Mouse (Mus musculus) embryonic stem cell, embryonic (primary cell): Measurements from ENCODE around the gene Wdr78.

Source experiments
- CTCF ChIA-PET, 4 experiments: fragments of 300-600 bp in 2 of 4; fragments of 350-600 bp in 2 of 4; sonication (Branson Sonifier 250); formaldehyde crosslinking; loops; one replicate each; lab custom pipeline; 2022; ENCODE audit warnings: inconsistent platforms in 2 of 4; lab: Charles Lee
- POLR2A ChIA-PET, 4 experiments: fragments of 300-600 bp in 2 of 4; fragments of 350-600 bp in 2 of 4; sonication (Branson Sonifier 250); formaldehyde crosslinking; loops; one replicate each; lab custom pipeline; 2022; ENCODE audit warnings: antibody characterized with exemption in 4 of 4, inconsistent platforms in 1 of 4; lab: Charles Lee

Gene Wdr78

GRCm38 (mm10) chr4:103085237-103085636 is 29.1 kb downstream of the Wdr78 start:
- CTCF ChIA-PET, result interaction anchor here in 3 of 4 experiments (0.6 to 1.7 kb wide), 3 partner anchors 61 to 102 kb away, joined by 3 to 5 read pairs (median 4); no protein-coding TSS in a partner anchor
- POLR2A ChIA-PET, result interaction anchor here in 1 of 4 experiments (0.8 to 1.2 kb wide), 2 partner anchors 10 to 29 kb away, joined by 3 read pairs; partner anchors contain the start of genes Mier1 and Wdr78

DNA sequence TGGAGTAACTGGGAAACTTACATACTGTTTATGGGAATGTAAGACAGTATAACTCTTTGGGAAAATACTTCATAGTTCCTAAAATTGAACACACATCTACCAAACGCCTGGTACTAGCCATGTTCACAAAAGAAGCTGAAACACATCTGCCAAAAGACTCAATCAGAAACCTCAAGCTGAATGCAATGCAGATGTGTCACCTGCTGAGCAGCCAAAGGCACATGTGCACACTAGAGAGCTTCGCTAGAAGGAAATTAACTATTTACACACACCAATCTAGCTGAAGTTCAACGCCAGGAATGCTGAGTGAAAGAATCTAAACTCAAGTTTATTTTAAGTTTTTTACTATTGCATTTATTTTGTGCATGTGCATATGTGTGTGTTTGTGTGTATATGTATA is 43.7 kb downstream of the Wdr78 start:
- ChIA-PET CTCF (interaction anchor here in 1 of 4 experiments (0.6 kb wide), 1 partner anchor 24 kb away, joined by 4 read pairs; no protein-coding TSS in a partner anchor), POLR2A (no interaction called here)

- ChIA-PET POLR2A (interaction anchor here in 1 of 4 experiments (0.8 to 1.5 kb wide), 3 partner anchors 12 to 246 kb away, joined by 3 to 5 read pairs (median 3); partner anchors contain the start of genes Mier1, Oma1 and Wdr78), CTCF (interaction anchor here in 1 of 4 experiments (0.6 kb wide), 1 partner anchor 1049 kb away, joined by 3 read pairs; no protein-coding TSS in a partner anchor)
Measured at GRCm38 (mm10) chr4:103067906-103068655, 46.3 kb downstream of the Wdr78 start.

DNA sequence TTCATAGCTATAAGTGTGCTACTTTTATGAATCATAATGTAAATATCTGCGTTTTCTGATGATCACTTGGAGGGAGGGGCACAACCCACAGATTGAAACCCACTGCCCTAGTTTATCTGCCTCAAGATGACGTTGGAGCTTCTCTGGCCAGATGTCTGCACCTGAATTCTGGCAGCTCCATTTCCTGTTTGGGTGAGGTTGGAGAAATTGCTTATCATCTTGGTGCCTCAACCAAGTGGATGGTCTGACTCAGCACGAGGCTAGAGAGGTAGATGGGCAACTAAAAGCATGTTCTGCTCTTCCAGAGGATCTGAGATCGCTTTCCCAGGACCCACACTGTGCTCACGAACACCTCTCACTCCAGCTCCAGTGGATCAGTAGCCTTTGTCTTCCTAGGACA is 49.4 kb downstream of the Wdr78 start:
- ChIA-PET CTCF (interaction anchor here in 1 of 4 experiments (1.0 kb wide), 1 partner anchor 8 kb away, joined by 3 read pairs; no protein-coding TSS in a partner anchor), POLR2A (no interaction called here)

- CTCF ChIA-PET, result interaction anchor here in 1 of 4 experiments (1.0 kb wide), 1 partner anchor 9 kb away, joined by 3 read pairs; no protein-coding TSS in a partner anchor
- POLR2A ChIA-PET, result no interaction called here
Measured at GRCm38 (mm10) chr4:103064421-103064820, 49.9 kb downstream of the Wdr78 start.

- POLR2A ChIA-PET, result no interaction called here
- CTCF ChIA-PET, result no interaction called here
Measured at GRCm38 (mm10) chr4:103056909-103057308, 57.4 kb downstream of the Wdr78 start.

- ChIA-PET POLR2A (interaction anchor here in 1 of 4 experiments (0.5 to 1.0 kb wide), 2 partner anchors 65 to 161 kb away, joined by 3 read pairs; no protein-coding TSS in a partner anchor), CTCF (no interaction called here)
Measured at GRCm38 (mm10) chr4:103048046-103048445, 66.3 kb downstream of the Wdr78 start.

- POLR2A ChIA-PET, result interaction anchor here in 1 of 4 experiments (0.6 kb wide), 1 partner anchor 1164 kb away, joined by 6 read pairs; no protein-coding TSS in a partner anchor
- CTCF ChIA-PET, result interaction anchor here in 1 of 4 experiments (0.6 to 1.1 kb wide), 3 partner anchors 14 to 270 kb away, joined by 3 to 5 read pairs (median 4); partner anchors contain the start of gene Oma1
Measured at GRCm38 (mm10) chr4:103042997-103043396, 71.4 kb downstream of the Wdr78 start.

DNA sequence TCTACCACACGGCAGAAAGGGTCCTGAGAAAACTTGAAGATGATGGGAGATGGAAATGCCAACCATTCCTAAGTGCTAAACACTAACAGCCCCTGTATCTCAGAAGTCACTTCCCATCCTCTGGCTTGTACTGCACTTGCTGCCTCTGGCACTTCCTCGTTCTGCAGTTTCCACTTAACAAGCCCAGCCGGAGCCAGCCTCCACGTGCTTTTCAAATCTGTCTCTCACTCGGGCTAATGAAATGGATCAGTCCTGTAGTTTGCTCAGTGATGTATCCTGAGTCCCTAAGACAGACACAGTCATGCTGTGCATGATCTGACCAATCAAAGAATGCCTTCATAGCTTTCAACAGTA is 74.5 kb downstream of the Wdr78 start:
- CTCF ChIA-PET, result no interaction called here
- POLR2A ChIA-PET, result no interaction called here

DNA sequence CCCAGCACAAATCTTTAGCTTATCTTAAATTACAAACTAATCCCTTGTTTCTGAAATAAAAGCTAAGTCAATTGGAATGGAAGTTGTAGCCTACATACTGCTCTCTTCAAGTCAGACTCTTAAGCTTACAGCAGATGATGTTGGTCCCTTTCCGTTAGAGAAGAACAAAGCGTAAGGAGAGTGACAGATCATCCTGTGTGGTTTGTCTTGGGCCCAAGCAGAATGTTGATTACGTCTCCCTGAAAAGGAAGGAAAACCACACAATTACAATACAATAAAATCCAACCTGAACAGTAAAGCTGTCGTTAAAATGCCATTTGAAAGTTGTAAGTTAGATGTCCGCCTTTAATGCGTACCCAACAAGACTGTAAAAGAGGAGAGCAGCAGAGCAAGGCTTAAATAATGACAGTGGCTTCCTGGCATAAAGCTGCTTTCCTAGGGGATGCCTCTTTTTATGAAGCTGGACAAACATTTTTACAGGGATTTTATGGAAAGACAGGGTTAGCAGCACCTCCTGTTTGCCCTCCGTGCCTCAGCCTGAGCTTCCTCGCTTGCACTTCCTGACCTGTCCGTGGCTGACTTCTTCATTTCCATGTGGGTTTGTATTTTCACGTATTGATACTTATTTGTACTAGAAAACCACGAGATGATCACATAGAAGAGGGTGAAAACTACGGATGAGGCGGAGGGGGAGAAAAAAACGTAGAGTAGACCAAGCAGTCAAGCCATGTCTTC is 75.1 kb downstream of the Wdr78 start:
- CTCF ChIA-PET, result no interaction called here
- POLR2A ChIA-PET, result no interaction called here

DNA sequence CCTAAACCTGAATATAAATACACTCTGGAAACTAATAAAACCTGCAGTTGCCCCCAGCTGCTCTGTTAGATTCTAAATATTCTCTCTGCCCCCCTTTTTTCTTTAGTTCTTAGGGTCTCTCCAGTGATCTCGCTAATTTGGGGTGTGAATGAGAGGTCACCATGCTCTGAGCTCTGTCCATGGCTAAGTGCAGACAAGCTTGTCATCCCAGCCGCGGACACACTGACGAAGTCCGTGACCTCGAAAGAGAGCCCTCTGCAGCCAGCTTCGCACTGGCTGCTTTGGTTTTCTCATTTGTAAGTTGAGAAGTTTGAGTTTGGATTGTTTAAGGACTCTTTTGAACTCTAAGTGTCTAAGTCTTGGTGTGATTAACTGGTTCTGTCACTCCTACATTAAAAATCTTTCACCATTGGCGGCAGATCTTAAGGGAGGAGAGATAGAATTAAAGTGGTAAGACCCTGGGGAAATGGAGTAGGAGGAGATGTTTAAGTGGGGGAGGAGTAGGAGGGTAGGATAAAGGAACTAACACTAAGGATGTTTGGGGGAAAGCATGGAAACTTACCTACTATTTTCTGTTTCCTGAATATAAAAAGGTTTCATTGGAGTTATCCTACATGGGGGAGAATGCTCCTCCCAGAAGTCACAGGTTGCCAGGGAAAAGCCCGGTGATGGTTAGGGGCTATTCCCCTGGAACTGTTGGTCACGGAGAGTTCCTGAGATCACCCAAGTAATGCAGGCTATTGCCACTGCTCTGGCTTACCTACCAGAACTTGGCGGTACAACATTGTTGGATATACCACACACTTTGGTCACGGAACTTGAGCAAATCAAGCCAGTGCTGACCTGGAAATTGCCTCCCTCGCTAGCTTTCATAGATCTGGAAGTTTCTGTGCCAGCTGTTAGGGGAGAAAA is 85.9 kb downstream of the Wdr78 start:
- ChIA-PET POLR2A (interaction anchor here in 3 of 4 experiments (0.5 to 1.1 kb wide), 3 partner anchors 86 to 815 kb away, joined by 3 to 7 read pairs (median 3); partner anchors contain the start of genes Mier1 (in 1 of the 3) and Wdr78 (in 1 of the 3)), CTCF (interaction anchor here in 2 of 4 experiments (0.7 to 1.1 kb wide), 2 partner anchors 15 to 140 kb away, joined by 3 read pairs; no protein-coding TSS in a partner anchor)

GRCm38 (mm10) chr4:103027745-103028144 is 86.6 kb downstream of the Wdr78 start:
- CTCF ChIA-PET, result no interaction called here

DNA sequence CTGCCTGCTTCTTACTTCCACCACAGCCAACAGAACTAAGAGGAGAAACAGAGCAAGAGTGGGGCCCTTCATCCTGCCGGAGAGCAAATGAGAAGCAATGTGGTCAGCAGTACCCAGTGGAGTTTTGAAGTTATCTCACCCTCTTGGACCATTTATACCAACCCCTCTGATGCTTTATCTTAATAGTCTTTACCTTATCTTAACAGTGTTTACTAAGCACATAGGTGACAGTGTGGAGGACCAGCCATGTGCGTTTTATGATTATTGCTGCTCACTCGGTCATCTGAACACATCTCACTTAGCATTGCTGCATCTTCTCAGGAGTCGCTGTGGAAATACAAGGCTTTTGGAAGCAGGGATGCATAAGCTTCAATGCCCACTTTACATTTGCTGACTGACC is 87.7 kb downstream of the Wdr78 start, which contains the start of gene Insl5:
TSS of gene Insl5 (minus strand) at position 222 of the 400 bp plus-strand sequence.
- ChIA-PET POLR2A (no interaction called here), CTCF (no interaction called here)

More at GRCm38 (mm10) chr4:103027745-103028144, 86.6 kb downstream of the Wdr78 start:
- POLR2A ChIA-PET, result interaction anchor here in 2 of 4 experiments (0.6 to 1.1 kb wide), 2 partner anchors 87 to 815 kb away, joined by 3 to 7 read pairs; partner anchors contain the start of genes Mier1 (in 1 of the 2) and Wdr78 (in 1 of the 2)

- ChIA-PET CTCF (no interaction called here), POLR2A (no interaction called here)
Measured at GRCm38 (mm10) chr4:103013490-103013889, 100.9 kb downstream of the Wdr78 start.

DNA sequence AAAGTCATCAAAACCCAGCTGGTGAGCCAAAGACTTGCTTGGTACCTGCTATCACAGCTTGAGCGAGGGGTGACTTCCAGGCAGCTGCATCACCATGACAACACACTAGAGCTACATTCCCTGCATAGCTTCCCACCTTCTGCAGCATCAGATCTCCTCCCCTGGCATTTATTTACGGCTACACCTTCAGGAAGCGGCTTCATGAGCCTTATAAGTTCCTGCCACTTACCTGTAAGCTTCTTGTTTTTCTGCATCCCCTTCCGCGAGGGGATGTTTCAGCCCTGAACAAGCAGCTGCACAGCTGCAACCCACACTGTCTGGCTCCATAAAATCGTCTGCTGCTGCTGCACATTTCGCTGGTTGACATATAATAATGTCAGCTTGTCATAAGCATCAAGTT is 102.5 kb downstream of the Wdr78 start:
- CTCF ChIA-PET, result no interaction called here
- POLR2A ChIA-PET, result interaction anchor here in 1 of 4 experiments (1.1 kb wide), 1 partner anchor 20 kb away, joined by 3 read pairs; no protein-coding TSS in a partner anchor

GRCm38 (mm10) chr4:103010734-103011133 is 103.6 kb downstream of the Wdr78 start:
- POLR2A ChIA-PET, result interaction anchor here in 2 of 4 experiments (0.5 to 0.6 kb wide), 2 partner anchors 8 to 171 kb away, joined by 3 to 4 read pairs; no protein-coding TSS in a partner anchor
- CTCF ChIA-PET, result no interaction called here

GRCm38 (mm10) chr4:103006943-103007418 is 107.4 kb downstream of the Wdr78 start:
- ChIA-PET CTCF (interaction anchor here in 1 of 4 experiments (0.6 kb wide), 1 partner anchor 1798 kb away, joined by 4 read pairs; no protein-coding TSS in a partner anchor), POLR2A (no interaction called here)
